Mouse (Mus musculus): Measurements from ENCODE around the gene Nkpd1.

DNA sequence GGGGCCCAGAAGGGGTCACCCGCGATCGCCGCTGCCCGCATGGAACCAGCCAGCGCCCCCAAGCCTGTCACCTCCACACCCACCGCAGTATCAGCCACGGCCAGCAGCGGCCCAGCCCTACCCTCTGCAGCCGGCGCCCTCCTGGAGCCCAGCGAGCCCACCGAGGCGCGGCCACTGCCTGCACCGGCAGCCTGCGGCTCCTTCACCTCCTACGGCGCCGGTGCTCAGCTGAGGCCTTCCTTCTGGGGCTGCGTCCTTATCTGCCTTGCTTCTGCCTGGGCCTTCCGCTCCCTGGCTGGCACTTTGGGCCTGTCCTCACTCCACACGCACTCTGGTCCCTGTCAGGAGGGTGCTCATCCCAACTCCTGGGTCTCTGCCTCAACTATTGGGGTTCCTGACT is 2.4 kb downstream of the Nkpd1 start:
- TF ChIP-seq CTCF (IDR thresholded peaks at IDR 0.05; ENCODE audit: low read depth, low read length) (no peak), TAL1 (conservative IDR thresholded peaks at IDR 0.05; ENCODE audit: low read depth, low read length) (no peak), GATA1 (IDR thresholded peaks at IDR 0.05; ENCODE audit: borderline replicate concordance, low read length) (no peak), POLR2AphosphoS5 (IDR thresholded peaks at IDR 0.05; ENCODE audit: insufficient replicate concordance, low read depth, low read length) (no peak)
